Mouse (Mus musculus): ENCODE measurements around the gene F8.

DNA sequence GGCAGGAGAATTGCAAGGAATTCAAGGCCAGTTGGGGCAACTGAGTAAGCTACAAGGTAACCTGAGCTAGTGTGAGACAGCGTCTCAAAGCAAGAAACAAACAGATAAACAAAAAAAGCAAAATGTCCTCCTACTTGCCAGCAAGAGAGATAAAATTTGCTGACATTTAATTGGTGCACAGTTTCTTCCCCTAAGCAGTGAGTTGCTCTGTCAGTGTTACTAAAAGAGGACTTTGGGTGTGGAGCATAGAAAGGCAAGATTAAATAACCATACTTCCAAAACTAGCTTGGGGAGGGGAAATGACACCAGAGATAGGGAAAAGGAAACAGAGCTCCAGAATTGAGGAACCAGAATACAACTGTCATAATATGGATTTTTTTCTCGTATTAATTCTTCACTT is 252.9 kb downstream of the F8 start:
- TF ChIP-seq CTCF (IDR thresholded peaks at IDR 0.05; ENCODE audit: control insufficient read depth, insufficient read depth, low read length) (no peak), POLR2A (IDR thresholded peaks at IDR 0.05; ENCODE audit: borderline replicate concordance, control insufficient read depth, low read depth, low read length) (no peak)
